Mouse (Mus musculus) lung, postnatal 0 days (tissue): ENCODE results near the gene St8sia4.

ENCODE experiments used
- CTCF ChIP-seq: IDR thresholded peaks from 2 replicates; pipeline ENCODE4 v1.5.1; 2016; ENCODE audit warnings: antibody characterized with exemption, mild to moderate bottlenecking
- EP300 ChIP-seq: IDR thresholded peaks from 2 replicates; pipeline ENCODE4 v1.6.1; 2016; ENCODE audit warnings: antibody characterized with exemption, mild to moderate bottlenecking, control low read depth

DNA sequence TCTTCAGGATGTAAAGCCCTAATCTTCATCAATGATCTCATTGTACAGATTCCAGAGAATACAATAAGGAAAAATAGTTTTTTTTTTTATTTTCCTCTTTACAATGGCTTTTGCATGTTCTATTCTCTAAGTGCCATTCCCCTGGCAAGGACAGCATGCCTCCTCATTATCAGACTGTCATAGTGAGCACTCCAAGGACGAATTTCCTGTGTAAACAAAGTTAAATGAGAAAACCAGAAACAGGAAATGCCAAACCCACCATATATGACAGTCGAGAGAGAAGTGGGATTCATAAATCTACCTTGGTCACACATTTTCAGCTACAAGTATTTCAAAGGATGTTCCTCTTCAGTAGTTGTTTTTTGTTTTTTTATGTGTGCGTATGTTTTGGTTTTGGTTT is 49.2 kb downstream of the St8sia4 start:
- no peak for TF ChIP-seq CTCF
- TF ChIP-seq EP300, result no peak
